Mouse (Mus musculus) myocyte (in vitro differentiated cells): ENCODE data around the gene Etfb.

ENCODE experiments used
- MAX ChIP-seq: IDR thresholded peaks from one replicate; pipeline ENCODE4 v1.6.1; 2011; ENCODE audit warnings: low read depth, mild to moderate bottlenecking, control low read depth
- POLR2A ChIP-seq: IDR thresholded peaks from one replicate; pipeline ENCODE4 v1.6.1; 2011; ENCODE audit warnings: low read depth, mild to moderate bottlenecking, control low read depth, moderate library complexity; ENCODE audit not compliant: insufficient read length
- POLR2AphosphoS2 ChIP-seq: IDR thresholded peaks from one replicate; pipeline ENCODE4 v1.6.1; 2011; ENCODE audit warnings: low read depth, control low read depth; ENCODE audit not compliant: insufficient read length
- TCF12 ChIP-seq: IDR thresholded peaks from one replicate; pipeline ENCODE4 v1.6.1; 2011; ENCODE audit warnings: mild to moderate bottlenecking, control low read depth; ENCODE audit not compliant: poor library complexity, insufficient read depth, severe bottlenecking
- USF1 ChIP-seq: IDR thresholded peaks from one replicate; pipeline ENCODE4 v1.6.1; 2011; ENCODE audit warnings: low read depth, mild to moderate bottlenecking, control low read depth, moderate library complexity

DNA sequence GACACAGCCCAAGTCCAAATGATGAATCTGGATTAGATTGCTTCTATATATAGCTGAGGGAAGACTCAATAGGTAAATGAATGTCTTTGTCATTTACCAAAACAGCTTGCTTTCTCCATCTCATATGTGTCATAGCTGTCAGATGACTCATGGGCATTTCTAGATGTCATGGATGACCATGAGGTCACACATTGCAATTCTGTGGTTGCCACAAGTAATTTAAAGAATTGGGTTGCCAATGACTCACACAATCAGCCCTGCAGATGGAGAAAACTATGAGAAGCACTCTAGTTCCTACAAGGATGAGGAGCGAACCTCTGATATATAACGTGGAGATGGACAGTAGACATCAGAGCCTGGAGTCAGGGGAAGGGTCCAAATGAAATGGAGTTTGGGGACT is 44.4 kb upstream of the Etfb start:
- TF ChIP-seq TCF12 (no peak), MAX (no peak), POLR2A (no peak), USF1 (no peak), POLR2AphosphoS2 (no peak)
